Mouse (Mus musculus) thymus, postnatal 4 days (tissue): ENCODE measurements around the gene Hbs1l.
"Not testable (repeated sequence)": the region's sequence is repeated elsewhere in the genome, so short reads cannot be mapped to it uniquely, and the experiment has no call there.

ENCODE experiments used
- DNase-seq: peaks from one replicate; pipeline ENCODE4 v3.0.0; 2021

Hbs1l gene

GRCm38 (mm10) chr10:21364946-21365345 is 69.2 kb downstream of the Hbs1l start:
- no peak for DNase-seq

DNA sequence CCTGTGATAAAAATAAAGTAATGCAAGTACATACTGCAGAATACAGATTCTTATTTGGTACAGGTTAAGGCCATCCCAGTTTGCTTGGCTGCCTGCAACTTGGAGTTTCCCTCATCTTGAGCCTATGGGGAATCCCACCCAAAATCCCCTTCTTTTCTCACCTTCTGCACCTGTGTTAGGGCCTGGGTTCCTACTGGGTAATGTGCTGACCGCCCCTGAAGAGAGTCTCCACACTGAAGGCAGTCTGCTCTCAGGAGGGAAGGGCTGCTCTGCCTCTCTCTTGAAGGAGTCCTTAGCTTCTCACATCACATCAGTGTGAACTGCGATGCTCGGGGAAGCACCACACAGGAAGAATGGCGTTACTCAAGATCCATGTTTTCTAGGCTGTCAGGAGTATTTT is 70.1 kb downstream of the Hbs1l start:
- DNase-seq = no peak

DNA sequence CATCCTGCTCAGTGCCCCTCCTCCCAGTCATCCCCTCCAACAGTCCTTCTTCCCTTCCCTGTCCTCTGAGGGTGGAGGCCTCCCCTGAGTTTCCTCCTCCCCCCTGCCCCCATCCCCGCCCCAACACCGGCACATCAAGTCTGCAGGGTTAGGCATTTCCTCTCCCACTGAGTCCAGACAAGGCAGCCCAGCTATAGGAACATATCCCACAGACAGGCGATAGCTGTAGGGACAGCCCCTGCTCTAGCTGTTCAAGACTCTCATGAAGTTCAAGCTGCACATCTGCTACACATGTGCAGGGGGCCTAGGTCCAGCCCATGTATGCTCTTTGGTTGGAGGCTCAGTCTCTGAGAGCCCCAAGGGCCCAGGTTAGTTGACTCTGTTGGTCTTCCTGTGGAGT is 70.7 kb downstream of the Hbs1l start:
- no peak for DNase-seq

- no peak for DNase-seq
These were observed 71.7 kb downstream of the Hbs1l start for GRCm38 (mm10) chr10:21367481-21367880.

DNA sequence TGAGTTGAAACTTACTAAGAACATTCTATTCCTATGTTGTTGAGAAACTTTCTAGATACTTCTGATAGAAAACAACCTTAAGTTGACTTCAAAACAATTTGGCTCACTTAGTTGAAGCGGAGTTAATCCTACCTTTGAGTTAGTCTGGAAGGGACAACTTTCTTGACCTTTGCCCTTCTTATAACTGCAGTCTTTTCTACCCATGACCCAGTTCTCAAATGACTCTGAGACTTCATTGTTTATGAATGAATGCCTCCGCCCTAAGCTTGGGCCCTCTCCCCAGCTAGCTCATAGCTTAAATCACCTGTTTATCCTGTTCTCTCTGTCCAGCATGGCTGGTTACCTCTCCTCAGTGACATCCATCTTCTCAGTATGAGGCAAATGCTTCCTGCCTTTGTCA is 73.8 kb downstream of the Hbs1l start:
- no peak for DNase-seq

- no peak for DNase-seq
These were observed 76.5 kb downstream of the Hbs1l start for GRCm38 (mm10) chr10:21372271-21372670.

DNA sequence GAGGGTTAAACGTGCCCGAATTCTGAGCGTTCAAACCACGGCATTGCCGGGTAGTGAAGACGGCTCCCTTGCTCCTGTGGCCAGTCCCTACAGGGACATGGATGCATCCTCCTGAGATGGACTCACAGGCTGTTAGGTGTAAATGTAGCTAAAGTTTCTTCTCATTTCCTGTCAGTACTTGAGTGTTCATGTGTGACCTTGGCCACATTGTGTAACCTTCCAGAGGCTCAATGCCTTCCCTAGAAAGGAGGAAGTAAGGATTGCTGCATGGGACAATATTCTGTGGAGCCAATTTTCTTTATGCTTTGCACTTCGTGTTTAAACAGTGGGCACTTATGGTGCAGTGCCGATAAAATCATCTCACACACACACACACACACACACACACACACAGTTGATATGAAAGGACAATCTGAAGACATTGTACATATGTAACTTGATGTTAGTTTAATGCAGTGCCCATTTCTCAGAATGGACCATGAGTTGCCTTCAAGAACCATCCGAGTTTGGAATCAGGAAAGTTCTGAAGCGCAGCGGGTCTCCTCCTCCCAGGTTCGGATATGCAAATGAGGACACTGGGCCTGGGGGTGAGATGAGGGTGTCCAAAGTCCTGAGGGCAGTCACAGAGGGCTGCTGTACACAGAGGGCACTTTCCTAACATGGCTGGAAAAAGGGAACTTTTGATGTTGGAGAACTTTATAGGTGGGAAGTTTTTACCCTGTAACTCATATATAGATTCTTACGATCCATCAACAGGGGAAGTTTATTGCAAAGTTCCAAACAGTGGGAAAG is 81.1 kb downstream of the Hbs1l start, which contains the start of gene Aldh8a1:
Gene Aldh8a1, plus strand, starts transcription at position 610 of the 792 bp plus-strand sequence.
- DNase-seq = no peak

DNA sequence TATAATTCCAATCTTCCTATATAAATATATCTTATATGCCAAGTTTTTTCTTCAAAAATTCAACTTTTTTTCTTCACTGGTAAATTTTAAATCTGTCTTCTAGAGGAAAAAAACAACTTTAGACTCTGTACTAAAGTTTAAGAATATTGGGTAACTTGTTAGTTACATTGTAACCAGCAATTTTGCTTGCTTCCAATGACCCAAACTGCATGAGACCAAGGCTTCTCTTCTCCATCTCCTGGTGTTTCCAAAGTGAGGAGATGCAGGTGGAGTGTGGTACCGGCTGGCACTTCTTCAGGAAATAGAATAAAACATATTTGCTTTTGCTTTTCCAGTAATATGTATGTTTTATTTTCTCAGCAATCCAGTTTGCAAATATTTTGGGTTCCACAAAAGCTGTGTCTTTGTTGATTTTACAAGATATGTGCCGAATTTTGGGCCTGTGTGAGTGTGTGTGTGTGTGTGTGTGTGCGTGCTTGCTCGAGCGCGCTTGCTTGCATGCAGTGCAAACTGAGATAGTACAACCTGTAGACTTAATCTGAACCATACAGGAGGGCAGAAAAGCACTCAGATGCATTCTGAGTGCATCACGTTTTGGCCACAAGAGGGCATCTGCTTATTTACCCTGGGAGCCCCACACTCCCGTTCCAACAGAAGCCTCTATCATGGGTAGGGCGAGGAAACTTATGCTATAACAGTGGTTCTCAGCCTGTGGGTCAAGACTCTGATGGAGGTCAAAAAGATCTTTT is 82.6 kb downstream of the Hbs1l start:
- DNase-seq = peak; percentile 72

DNA sequence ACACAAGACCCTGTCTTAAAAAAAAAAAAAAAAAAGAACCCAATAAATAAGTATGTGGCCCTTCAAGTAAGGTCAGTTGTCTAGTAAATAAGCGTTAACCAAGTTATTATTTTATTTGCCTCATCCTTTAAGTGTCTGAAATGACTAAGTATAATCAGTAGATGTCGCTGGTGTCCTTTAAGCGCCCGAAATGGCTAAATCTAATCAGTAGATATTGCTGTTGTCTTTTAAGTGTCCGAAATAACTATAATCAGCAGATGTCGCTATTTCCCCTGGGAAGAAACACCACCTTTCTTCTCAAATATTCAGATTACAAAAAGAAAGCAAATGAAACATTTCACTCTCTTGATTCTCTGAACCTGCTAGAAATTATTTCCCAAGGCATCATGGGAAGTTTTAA is 87.1 kb downstream of the Hbs1l start:
- peak; percentile 30 for DNase-seq

DNA sequence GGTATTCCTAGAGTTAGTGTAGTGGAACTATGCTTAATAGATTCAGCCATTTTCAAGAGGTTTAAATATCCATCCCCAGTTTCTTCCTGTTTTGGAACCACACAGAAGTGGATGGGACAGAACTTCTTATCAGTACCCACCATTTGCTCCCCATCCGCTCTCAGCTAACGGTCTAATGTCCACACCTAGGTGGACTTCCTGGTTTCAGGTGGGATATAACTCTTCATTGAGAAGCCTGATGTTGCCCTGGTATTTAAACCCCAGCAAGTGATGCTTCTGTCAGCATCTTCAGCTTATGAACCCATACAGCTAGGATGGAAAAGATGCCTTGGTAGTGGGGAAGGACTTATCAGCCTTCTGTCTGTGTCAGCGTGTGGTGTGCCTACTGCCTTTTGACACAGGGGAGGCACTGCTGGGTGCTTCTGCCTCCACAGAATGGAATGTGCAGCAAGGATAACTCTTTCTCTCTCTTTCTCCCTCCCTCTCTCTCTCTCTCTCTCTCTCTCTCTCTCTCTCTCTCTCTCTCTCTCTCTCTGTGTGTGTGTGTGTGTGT is 89.4 kb downstream of the Hbs1l start:
- DNase-seq = no peak

GRCm38 (mm10) chr10:21389075-21389474 is 93.3 kb downstream of the Hbs1l start:
- DNase-seq = no peak

DNA sequence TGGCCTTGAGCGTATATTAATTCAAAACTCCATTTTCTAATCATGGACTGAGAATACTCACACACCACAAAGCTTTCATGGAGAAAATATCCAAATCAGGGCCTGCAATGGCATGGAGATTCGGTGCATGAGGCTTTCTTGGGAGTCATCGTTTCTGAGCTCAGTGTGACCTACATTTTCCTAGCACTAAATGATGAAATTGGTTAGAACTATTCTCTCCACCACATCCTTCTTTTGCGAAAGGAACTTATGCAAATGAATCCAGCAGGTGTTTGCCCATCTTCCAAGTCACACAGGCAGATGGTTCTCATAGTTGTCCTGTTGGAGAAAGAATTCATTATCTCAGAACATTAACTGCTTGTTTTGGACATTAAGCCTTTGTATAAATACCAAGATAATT is 94.7 kb downstream of the Hbs1l start:
- no peak for DNase-seq

DNA sequence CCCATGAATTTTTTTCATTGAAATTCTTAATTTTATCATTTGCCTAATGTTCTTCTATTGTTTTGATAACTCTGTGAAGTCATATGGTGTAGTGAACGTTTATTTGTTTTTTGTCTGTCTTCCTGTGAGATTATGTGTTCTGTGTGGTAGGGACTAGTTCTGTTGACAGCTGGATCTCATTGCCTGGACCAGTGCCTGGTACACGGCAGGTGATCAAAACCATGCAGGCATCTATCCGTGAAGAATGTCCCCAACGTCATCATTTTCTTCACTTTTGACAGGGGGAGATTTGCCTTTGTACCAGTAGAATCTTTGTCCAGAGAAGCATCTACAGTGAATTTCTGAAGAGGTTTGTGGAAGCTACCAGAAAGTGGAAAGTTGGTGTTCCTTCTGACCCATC is 95.5 kb downstream of the Hbs1l start:
- DNase-seq = no peak

GRCm38 (mm10) chr10:21393390-21393789 is 97.6 kb downstream of the Hbs1l start:
- DNase-seq = no peak

- no peak for DNase-seq
These were observed 99.8 kb downstream of the Hbs1l start for GRCm38 (mm10) chr10:21395426-21396139.

DNA sequence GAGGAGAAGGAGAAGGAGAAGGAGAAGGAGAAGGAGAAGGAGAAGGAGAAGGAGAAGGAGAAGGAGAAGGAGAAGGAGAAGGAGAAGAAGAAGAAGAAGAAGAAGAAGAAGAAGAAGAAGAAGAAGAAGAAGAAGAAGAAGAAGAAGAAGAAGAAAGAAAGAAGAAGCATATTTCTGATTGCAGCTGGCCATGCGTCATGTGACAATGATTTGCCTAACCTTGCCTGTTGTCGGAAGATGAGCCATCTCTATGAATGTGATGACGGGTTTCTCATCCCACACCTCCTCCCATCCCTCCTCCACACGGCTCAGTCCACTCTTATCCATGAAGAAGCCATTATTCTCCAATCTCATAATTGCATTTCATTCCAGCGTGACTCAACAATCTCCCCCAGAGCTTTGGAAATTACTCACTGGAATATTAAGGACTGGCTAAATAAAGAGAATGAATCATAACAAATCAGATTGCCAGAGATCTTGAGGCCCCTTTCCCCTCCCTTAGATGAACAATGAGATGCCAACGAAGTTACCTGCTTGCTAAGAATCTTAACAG is 103.2 kb downstream of the Hbs1l start:
- DNase-seq = not testable (repeated sequence)

GRCm38 (mm10) chr10:21399622-21400021 is 103.8 kb downstream of the Hbs1l start:
- no peak for DNase-seq

DNA sequence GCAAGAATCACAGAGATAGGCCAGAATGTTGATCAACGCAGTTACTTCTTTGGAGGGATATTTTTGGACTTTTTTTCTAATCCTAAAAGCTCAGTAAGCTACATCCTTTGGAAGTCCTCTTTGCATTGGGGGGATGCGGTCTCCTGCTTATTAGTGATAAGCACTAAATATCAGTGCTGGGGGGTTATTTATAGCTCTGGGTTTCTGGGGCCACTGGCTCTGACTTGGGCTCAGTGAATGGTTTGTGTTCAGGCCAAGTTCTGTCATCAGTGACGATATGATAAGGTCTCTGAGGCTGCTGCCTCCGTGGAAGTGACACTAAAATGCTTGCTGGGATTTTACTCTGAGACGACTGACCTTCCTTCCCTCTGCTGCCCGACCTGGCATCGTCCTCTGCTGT is 104.3 kb downstream of the Hbs1l start:
- DNase-seq = no peak

DNA sequence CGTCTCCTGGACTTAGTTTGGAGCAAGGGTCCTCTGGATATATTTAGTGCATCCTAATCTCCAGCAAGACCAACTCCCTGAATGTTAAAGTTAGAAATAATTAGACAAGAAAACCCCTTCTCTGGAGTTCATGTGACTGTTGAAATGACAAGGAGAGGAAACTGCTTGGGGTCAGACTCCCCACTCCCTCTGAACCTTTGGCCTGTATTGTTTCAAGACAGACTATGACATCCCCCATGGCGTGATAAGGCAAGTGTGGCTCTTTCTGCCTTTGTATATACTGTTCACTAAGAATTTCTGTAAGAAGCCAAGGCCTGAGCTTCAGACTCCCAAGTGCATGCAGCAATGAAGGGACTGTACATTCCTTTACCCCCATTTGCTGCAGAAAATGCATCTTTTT is 104.7 kb downstream of the Hbs1l start:
- no peak for DNase-seq

DNA sequence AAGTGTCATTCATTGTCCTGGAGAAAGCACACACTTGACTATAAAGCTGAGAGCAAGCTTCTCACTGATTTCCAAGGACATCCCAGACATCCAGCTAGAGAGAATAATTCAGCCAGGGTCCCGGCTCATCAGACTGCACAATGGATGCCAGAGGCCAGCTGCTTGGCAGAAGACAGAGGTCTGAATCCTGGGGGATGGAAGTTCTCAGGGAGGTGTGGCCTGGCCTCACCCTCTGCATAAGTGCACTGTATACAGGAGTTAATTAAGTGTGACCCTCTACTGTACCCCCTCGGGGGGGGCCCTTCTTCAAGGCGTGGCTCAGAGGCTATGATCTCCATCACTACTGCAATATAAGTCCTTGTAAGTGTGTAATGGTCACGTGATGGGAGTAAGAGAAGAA is 105.5 kb downstream of the Hbs1l start:
- DNase-seq = no peak

- no peak for DNase-seq
These were observed 109.0 kb downstream of the Hbs1l start for GRCm38 (mm10) chr10:21404822-21405221.

DNA sequence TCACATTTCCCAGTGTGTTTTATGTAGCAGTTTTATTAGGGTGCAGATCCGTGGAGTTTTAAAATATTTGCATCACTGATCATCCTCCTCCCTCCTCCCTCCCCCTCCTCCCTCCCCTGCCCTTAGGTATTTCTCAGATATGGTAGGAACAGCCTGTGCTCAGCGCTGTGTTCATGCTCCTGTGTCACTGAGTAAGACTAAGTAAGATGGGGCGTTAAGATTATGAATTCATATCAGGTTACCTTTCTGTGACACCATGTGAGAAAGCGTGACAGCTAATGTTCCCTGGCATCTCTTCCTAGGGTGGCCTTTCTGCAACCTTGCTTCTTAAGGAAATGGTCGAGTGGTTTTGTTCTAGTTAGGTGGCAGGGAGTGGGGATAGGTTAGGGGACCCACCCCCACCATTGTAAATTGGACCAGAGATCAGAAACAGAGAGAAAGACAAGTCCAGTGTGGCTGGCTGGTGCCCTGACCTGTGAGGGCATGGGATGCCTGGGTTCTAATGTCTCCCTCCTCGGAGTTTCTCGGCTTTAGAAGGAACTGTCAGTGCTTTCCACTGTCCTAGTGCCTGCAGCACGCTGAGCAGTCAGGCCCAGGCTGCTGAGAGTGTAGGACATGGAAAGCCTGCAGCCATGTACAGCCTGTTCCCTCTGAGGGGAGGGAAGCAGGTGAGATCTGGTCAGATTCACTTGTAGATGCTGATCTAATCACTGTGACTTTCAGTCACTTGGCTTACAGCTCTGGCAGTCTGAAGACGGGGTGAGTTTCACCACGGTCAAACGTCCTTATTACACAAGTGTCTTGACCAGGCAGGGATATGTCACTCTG is 110.1 kb downstream of the Hbs1l start:
- DNase-seq = no peak
